Mouse (Mus musculus): ENCODE measurements around the gene Rab2b. TPM values are rescaled to one million over a fixed set of nuclear protein-coding genes. Genes with fewer than 3 reads are reported as not detected.

Rab2b gene
- polyA plus RNA-seq, 1 experiment, result 23.2 TPM

DNA sequence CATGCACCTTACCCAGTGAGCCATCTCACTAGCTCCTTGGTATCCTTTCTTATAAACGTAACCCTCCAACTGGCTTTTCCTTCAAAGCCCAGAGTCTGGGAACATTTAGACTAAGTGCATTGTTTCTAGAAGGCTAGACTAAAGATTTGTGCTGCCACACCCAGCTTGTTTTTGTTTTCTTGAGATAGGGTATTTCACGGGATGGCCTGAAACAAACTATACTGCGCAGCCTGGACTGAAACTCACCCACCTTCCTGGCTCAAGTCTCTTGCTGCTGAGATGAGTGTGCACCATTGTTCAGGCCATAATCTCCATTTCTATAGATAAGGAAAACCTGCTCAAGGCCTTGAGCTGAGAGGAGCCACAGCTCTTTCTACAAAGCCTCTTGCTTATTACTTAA is 4.8 kb upstream of the Rab2b start:
- peaks cover 31% of the 10 kb centered on the region for H3K36me3 ChIP-seq (ENCODE audit: control insufficient read depth, insufficient read depth, low read length, poor library complexity, severe bottlenecking)
- TF ChIP-seq CTCF (IDR thresholded peaks at IDR 0.05; ENCODE audit: low read depth, low read length), result no peak
- TF ChIP-seq POLR2A (IDR thresholded peaks at IDR 0.05; ENCODE audit: insufficient read depth, low read length), result no peak
- no peak for TF ChIP-seq EP300 (IDR thresholded peaks at IDR 0.05; ENCODE audit: insufficient read depth, low read depth, low read length)
- no peaks in the 10 kb centered on the region for H3K9me3 ChIP-seq (replicated peaks; ENCODE audit: control insufficient read depth, insufficient read depth, low read length, poor library complexity, severe bottlenecking)
- H3K9ac ChIP-seq (ENCODE audit: low read depth, poor library complexity, severe bottlenecking), result 0 out of 2 replicates have a peak overlapping the region, but pooled peaks have one; percentile 0
- H3K27me3 ChIP-seq (ENCODE audit: control insufficient read depth, insufficient read depth, low read length, poor library complexity, severe bottlenecking), result no peaks in the 10 kb centered on the region
- peak overlapping the region; percentile 24; the same call in 1 of the 2 replicates for H3K4me3 ChIP-seq (ENCODE audit: low read depth, low read length)
- H3K4me1 ChIP-seq (ENCODE audit: control insufficient read depth, insufficient read depth, low read length), result no peaks in the 10 kb centered on the region
- peak overlapping the region; percentile 81 for H3K27ac ChIP-seq (ENCODE audit: insufficient read depth, low read length)

GRCm38 (mm10) chr14:52283629-52284028 is 4.3 kb upstream of the Rab2b start:
- TF ChIP-seq CTCF (IDR thresholded peaks at IDR 0.05; ENCODE audit: low read depth, low read length) (no peak), EP300 (IDR thresholded peaks at IDR 0.05; ENCODE audit: insufficient read depth, low read depth, low read length) (no peak), POLR2A (IDR thresholded peaks at IDR 0.05; ENCODE audit: insufficient read depth, low read length) (no peak)
- Histone ChIP-seq H3K9me3 (replicated peaks; ENCODE audit: control insufficient read depth, insufficient read depth, low read length, poor library complexity, severe bottlenecking) (no peaks in the 10 kb centered on the region), H3K4me3 (ENCODE audit: low read depth, low read length) (peak overlapping the region; percentile 24), H3K9ac (ENCODE audit: low read depth, poor library complexity, severe bottlenecking) (peak overlapping the region; percentile 0; the same call in 1 of the 2 replicates), H3K4me1 (ENCODE audit: control insufficient read depth, insufficient read depth, low read length) (no peaks in the 10 kb centered on the region), H3K36me3 (ENCODE audit: control insufficient read depth, insufficient read depth, low read length, poor library complexity, severe bottlenecking) (peaks cover 28% of the 10 kb centered on the region), H3K27me3 (ENCODE audit: control insufficient read depth, insufficient read depth, low read length, poor library complexity, severe bottlenecking) (no peaks in the 10 kb centered on the region), H3K27ac (ENCODE audit: insufficient read depth, low read length) (peak overlapping the region; percentile 81)

GRCm38 (mm10) chr14:52279747-52280120 is 389 bp upstream of the Rab2b start:
- Histone ChIP-seq H3K9ac (ENCODE audit: low read depth, poor library complexity, severe bottlenecking) (peak overlapping the region; percentile 70), H3K4me3 (ENCODE audit: low read depth, low read length) (peak overlapping the region; percentile 74), H3K9me3 (replicated peaks; ENCODE audit: control insufficient read depth, insufficient read depth, low read length, poor library complexity, severe bottlenecking) (no peaks in the 10 kb centered on the region), H3K27me3 (ENCODE audit: control insufficient read depth, insufficient read depth, low read length, poor library complexity, severe bottlenecking) (no peaks in the 10 kb centered on the region), H3K36me3 (ENCODE audit: control insufficient read depth, insufficient read depth, low read length, poor library complexity, severe bottlenecking) (no peaks in the 10 kb centered on the region), H3K27ac (ENCODE audit: insufficient read depth, low read length) (no peak overlapping the region), H3K4me1 (ENCODE audit: control insufficient read depth, insufficient read depth, low read length) (no peaks in the 10 kb centered on the region)
- no peak for TF ChIP-seq POLR2A (IDR thresholded peaks at IDR 0.05; ENCODE audit: insufficient read depth, low read length)
- TF ChIP-seq EP300 (IDR thresholded peaks at IDR 0.05; ENCODE audit: insufficient read depth, low read depth, low read length), result no peak
- TF ChIP-seq CTCF (IDR thresholded peaks at IDR 0.05; ENCODE audit: low read depth, low read length), result no peak

DNA sequence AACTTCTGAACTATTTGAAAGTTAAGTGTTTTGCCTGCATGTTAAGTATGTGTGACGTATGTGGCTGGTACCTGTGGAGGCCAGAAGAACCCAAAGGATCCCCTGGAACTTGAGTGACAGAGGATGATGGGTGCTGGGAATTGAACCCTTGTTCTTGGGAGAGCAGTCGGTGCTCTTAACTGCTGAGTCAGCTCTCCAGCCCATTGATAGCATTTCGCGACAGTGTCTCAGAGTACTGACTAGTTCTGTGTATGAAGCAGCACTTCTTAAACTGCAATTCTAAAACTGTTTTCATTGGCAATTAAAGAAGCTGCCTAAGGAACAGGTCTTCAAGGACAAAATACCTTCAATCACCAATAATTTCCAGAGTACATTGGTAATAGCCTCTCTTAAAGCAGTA is 2.1 kb downstream of the Rab2b start:
- Histone ChIP-seq H3K36me3 (ENCODE audit: control insufficient read depth, insufficient read depth, low read length, poor library complexity, severe bottlenecking) (no peaks in the 10 kb centered on the region), H3K9me3 (replicated peaks; ENCODE audit: control insufficient read depth, insufficient read depth, low read length, poor library complexity, severe bottlenecking) (no peaks in the 10 kb centered on the region), H3K4me1 (ENCODE audit: control insufficient read depth, insufficient read depth, low read length) (no peaks in the 10 kb centered on the region), H3K4me3 (ENCODE audit: low read depth, low read length) (no peak overlapping the region), H3K27me3 (ENCODE audit: control insufficient read depth, insufficient read depth, low read length, poor library complexity, severe bottlenecking) (no peaks in the 10 kb centered on the region), H3K9ac (ENCODE audit: low read depth, poor library complexity, severe bottlenecking) (no peak overlapping the region), H3K27ac (ENCODE audit: insufficient read depth, low read length) (no peak overlapping the region)
- no peak for TF ChIP-seq CTCF (IDR thresholded peaks at IDR 0.05; ENCODE audit: low read depth, low read length)
- TF ChIP-seq POLR2A (IDR thresholded peaks at IDR 0.05; ENCODE audit: insufficient read depth, low read length), result no peak
- no peak for TF ChIP-seq EP300 (IDR thresholded peaks at IDR 0.05; ENCODE audit: insufficient read depth, low read depth, low read length)

DNA sequence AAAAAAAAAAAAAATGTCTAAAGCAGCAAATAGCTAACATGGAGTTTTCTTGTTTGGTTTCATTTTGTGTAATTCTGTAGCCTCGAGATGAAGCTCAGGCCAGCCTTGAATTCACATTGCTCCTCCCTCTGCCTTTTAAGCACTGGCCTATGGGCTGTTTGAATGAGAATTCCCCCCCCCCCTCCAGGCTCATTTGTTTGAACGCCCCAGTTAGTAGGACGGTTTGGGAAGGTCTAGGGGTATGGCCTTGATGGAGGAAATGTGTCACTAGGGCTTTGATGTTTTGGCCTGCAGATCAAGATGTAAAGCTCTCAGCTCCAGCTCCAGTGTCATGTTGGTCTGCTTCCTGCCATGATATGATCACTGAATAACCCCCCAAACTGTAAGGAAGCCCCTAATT is 6.6 kb downstream of the Rab2b start:
- no peaks in the 10 kb centered on the region; the same call in 1 of the 2 replicates for H3K36me3 ChIP-seq (ENCODE audit: control insufficient read depth, insufficient read depth, low read length, poor library complexity, severe bottlenecking)
- H3K4me1 ChIP-seq (ENCODE audit: control insufficient read depth, insufficient read depth, low read length), result no peaks in the 10 kb centered on the region
- H3K27ac ChIP-seq (ENCODE audit: insufficient read depth, low read length), result no peak overlapping the region
- no peak overlapping the region for H3K4me3 ChIP-seq (ENCODE audit: low read depth, low read length)
- H3K27me3 ChIP-seq (ENCODE audit: control insufficient read depth, insufficient read depth, low read length, poor library complexity, severe bottlenecking), result no peaks in the 10 kb centered on the region
- TF ChIP-seq CTCF (IDR thresholded peaks at IDR 0.05; ENCODE audit: low read depth, low read length) (no peak), EP300 (IDR thresholded peaks at IDR 0.05; ENCODE audit: insufficient read depth, low read depth, low read length) (no peak), POLR2A (IDR thresholded peaks at IDR 0.05; ENCODE audit: insufficient read depth, low read length) (no peak)
- no peaks in the 10 kb centered on the region for H3K9me3 ChIP-seq (replicated peaks; ENCODE audit: control insufficient read depth, insufficient read depth, low read length, poor library complexity, severe bottlenecking)
- no peak overlapping the region for H3K9ac ChIP-seq (ENCODE audit: low read depth, poor library complexity, severe bottlenecking)

GRCm38 (mm10) chr14:52257484-52258213 is 21.7 kb downstream of the Rab2b start, which contains the start of gene Chd8:
Gene Chd8, minus strand, starts transcription at chr14:52257780.
- H3K36me3 ChIP-seq (ENCODE audit: control insufficient read depth, insufficient read depth, low read length, poor library complexity, severe bottlenecking), result no peaks in the 10 kb centered on the region
- no peaks in the 10 kb centered on the region for H3K4me1 ChIP-seq (ENCODE audit: control insufficient read depth, insufficient read depth, low read length)
- H3K27ac ChIP-seq (ENCODE audit: insufficient read depth, low read length), result peak within 1 kb of the TSS; percentile 95
- H3K9me3 ChIP-seq (replicated peaks; ENCODE audit: control insufficient read depth, insufficient read depth, low read length, poor library complexity, severe bottlenecking), result no peaks in the 10 kb centered on the region
- H3K27me3 ChIP-seq (ENCODE audit: control insufficient read depth, insufficient read depth, low read length, poor library complexity, severe bottlenecking), result no peaks in the 10 kb centered on the region
- peak within 1 kb of the TSS; percentile 95 for H3K4me3 ChIP-seq (ENCODE audit: low read depth, low read length)
- H3K9ac ChIP-seq (ENCODE audit: low read depth, poor library complexity, severe bottlenecking), result peak within 1 kb of the TSS; percentile 73
- TF ChIP-seq POLR2A (IDR thresholded peaks at IDR 0.05; ENCODE audit: insufficient read depth, low read length), result peak; percentile 62
- TF ChIP-seq CTCF (IDR thresholded peaks at IDR 0.05; ENCODE audit: low read depth, low read length), result peak; percentile 69
- TF ChIP-seq EP300 (IDR thresholded peaks at IDR 0.05; ENCODE audit: insufficient read depth, low read depth, low read length), result 0 out of 2 replicates have a peak, but pooled peaks have one; percentile 30

All from ES-Bruce4 (cell line).